Mouse (Mus musculus) heart, embryonic 16.5 days (tissue): Measurements from ENCODE around the gene Ring1. TPM values are rescaled to one million over a fixed set of nuclear protein-coding genes. Genes with fewer than 3 reads are reported as not detected.

ENCODE experiments used
- ATAC-seq: fragments of 200-750 bp; cut with Nextera tagmentation; replicated peaks from 2 replicates; pipeline ENCODE4 v1.8.0; 2017; ENCODE audit warnings: moderate number of reproducible peaks; ENCODE audit not compliant: insufficient read depth, low FRiP score; ENCODE audit errors: extremely low read depth
- H3K27ac ChIP-seq: fragments of 300-500 bp; sonication (generic); 2 replicates; pipeline ENCODE4 v1.5.1; 2014; ENCODE audit warnings: mild to moderate bottlenecking, low read length, control low read depth, moderate library complexity
- H3K27me3 ChIP-seq: fragments of 300-500 bp; sonication (generic); 2 replicates; pipeline ENCODE4 v1.6.1; 2014; ENCODE audit warnings: low read length, mixed read lengths; ENCODE audit not compliant: control insufficient read depth, insufficient read depth
- H3K36me3 ChIP-seq: fragments of 300-500 bp; sonication (generic); 2 replicates; pipeline ENCODE4 v1.6.1; 2014; ENCODE audit not compliant: control insufficient read depth, insufficient read depth
- H3K4me1 ChIP-seq: fragments of 300-500 bp; sonication (generic); 2 replicates; pipeline ENCODE4 v1.6.1; 2014; ENCODE audit warnings: low read length, mixed read lengths; ENCODE audit not compliant: control insufficient read depth, insufficient read depth
- H3K4me2 ChIP-seq: fragments of 300-500 bp; sonication (generic); 2 replicates; pipeline ENCODE4 v1.6.1; 2014; ENCODE audit warnings: low read depth, mild to moderate bottlenecking, control low read depth, low read length
- H3K4me3 ChIP-seq: fragments of 300-500 bp; sonication (generic); 2 replicates; pipeline ENCODE4 v1.5.1; 2014; ENCODE audit warnings: mild to moderate bottlenecking, control low read depth, low read length
- H3K9ac ChIP-seq: fragments of 300-500 bp; sonication (generic); 2 replicates; pipeline ENCODE4 v1.6.1; 2014; ENCODE audit warnings: low read length, control low read depth
- H3K9me3 ChIP-seq: fragments of 300-500 bp; sonication (generic); replicated peaks from 2 replicates; pipeline ENCODE4 v1.6.1; 2016; ENCODE audit warnings: low read length; ENCODE audit not compliant: control insufficient read depth
- WGBS: fragments of 180-500 bp; shearing (Covaris S2); extraction: QIAGEN DNeasy Blood & Tissue Kit; methylation state at CpG from one replicate; pipeline ENCODE4 v1.1.7; 2014; 5-methylcytosine and 5-hydroxymethylcytosine counted together
- polyA plus RNA-seq: library from polyadenylated mRNA; unstranded; fragments of >200 nt; fragmentation: Nextera tagmentation; extraction: Ambion mirVana; gene quantifications from 2 replicates; pipeline ENCODE4 v1.2.1, GENCODE M21; 2015

Gene Ring1
- polyA plus RNA-seq, 1 experiment from 2014 or later, result 13.0 TPM

DNA sequence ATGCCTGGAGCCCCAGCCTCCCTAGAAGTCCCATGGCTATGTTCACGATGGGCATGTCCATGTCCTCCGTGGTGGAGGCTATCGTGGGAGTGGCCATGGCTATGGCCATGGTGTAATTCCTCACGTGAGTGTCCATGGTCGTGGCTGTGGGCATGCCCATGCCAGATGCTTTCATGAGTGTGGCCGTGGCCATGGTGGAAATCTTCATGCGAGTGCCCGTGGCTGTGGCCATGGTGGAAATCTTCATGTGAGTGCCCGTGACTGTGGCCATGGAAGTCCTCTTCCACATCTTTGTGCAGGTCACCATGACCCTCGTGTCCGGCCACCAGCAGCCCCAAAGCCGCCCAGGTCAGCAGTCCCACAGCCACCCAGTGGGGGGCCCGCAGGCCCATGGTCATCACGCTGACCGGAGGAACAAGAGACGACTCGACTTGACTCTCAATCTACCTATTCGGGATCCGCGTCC lies 6.4 kb upstream of the Ring1 start:
- Histone ChIP-seq H3K27ac (peak overlapping the region; percentile 89), H3K4me3 (peak overlapping the region; percentile 95), H3K9ac (peak overlapping the region; percentile 95), H3K4me1 (peaks cover 48% of the 10 kb centered on the region), H3K36me3 (peaks cover 20% of the 10 kb centered on the region), H3K9me3 (no peaks in the 10 kb centered on the region), H3K4me2 (peak overlapping the region; percentile 97), H3K27me3 (no peaks in the 10 kb centered on the region)
- 0 out of 2 replicates have a peak, but pooled peaks have one; percentile 0 for ATAC-seq
- 4% methylated on average over 20 of the region's 20 CpGs for whole genome bisulfite sequencing

DNA sequence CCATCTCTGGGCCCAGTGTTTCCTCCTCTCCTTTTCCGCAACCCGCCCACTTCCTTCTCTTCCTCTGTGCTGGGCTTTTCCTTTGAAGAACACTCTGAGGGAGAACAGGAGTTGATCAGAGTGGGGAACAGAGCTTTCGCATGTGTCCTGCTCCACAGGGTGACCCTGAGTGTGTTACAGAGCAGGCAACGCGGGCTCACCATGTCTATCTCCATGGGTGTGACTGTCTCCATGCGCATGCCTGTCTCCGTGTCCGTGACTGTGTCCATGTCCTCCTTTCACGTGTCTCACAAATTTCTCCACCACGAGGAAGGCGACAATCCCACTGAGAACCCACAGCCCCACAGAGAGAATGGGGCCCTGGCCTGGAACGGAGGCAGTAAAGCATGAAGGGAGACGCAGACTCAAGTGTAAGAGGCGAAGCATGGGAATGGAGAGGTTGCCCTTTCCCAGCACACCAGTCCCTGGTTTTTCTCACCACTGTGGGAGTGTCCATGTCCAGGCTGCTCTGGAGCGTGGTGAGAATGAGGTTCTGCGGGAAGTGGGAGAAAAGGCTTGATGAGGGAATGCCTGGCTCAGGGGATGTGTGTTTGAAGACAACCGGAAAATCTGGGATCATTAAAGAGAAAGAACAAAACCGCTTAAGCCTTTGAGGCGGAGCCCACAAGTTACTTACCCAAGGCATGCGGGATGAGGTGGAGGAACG lies 5.6 kb upstream of the Ring1 start:
- peak overlapping the region; percentile 95 for H3K9ac ChIP-seq
- peaks cover 19% of the 10 kb centered on the region for H3K36me3 ChIP-seq
- H3K4me3 ChIP-seq, result peak overlapping the region; percentile 95
- peaks cover 57% of the 10 kb centered on the region for H3K4me1 ChIP-seq
- H3K27me3 ChIP-seq, result no peaks in the 10 kb centered on the region
- no peaks in the 10 kb centered on the region for H3K9me3 ChIP-seq
- H3K27ac ChIP-seq, result 0 out of 2 replicates have a peak overlapping the region, but pooled peaks have one; percentile 7
- WGBS, result 68% methylated on average over 21 of the region's 21 CpGs
- no peak for ATAC-seq
- peak overlapping the region; percentile 97 for H3K4me2 ChIP-seq

DNA sequence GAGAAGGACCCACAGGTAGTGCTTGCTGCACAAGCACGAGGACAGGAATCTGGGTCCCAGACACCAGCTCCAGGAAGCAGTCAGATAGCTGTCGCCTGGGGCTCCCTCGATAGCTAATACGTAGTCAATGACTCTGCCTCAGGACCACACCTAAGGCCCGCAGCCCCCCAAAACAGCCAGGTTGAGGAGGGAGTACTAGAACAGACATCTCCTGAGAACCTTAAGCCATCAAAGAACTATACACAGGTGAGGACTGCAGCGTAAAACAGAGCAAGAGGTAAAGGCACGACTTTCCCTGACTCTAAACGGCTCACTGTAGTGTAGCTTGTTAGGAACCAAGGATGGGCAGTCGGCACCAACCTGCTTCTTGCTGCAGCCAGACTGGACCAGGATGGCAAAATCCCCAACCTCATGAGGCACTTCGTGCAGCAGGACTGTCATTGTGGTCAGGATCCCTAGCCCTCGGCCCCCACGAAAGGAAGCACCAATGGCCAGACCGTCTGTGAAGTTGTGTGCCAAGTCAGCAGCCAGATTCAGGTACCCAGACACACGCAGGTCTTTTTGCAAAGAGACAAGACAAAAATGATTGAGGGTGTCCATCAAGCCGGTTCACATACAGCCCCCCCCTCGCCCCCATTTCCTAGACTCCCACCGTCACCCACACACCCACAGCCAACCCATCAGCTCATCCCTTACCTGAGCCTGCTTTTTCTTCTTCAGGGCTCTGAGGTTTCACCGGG lies 4.8 kb upstream of the Ring1 start:
- peaks cover 19% of the 10 kb centered on the region for H3K36me3 ChIP-seq
- no peak overlapping the region; the same call in 1 of the 2 replicates for H3K4me3 ChIP-seq
- no peak overlapping the region; the same call in 1 of the 2 replicates for H3K9ac ChIP-seq
- no peak overlapping the region for H3K27ac ChIP-seq
- H3K4me1 ChIP-seq, result peaks cover 57% of the 10 kb centered on the region
- H3K9me3 ChIP-seq, result no peaks in the 10 kb centered on the region
- H3K27me3 ChIP-seq, result no peaks in the 10 kb centered on the region
- no peak for ATAC-seq
- WGBS, result 85% methylated on average over 18 of the region's 18 CpGs
- peak overlapping the region; percentile 97 for H3K4me2 ChIP-seq

DNA sequence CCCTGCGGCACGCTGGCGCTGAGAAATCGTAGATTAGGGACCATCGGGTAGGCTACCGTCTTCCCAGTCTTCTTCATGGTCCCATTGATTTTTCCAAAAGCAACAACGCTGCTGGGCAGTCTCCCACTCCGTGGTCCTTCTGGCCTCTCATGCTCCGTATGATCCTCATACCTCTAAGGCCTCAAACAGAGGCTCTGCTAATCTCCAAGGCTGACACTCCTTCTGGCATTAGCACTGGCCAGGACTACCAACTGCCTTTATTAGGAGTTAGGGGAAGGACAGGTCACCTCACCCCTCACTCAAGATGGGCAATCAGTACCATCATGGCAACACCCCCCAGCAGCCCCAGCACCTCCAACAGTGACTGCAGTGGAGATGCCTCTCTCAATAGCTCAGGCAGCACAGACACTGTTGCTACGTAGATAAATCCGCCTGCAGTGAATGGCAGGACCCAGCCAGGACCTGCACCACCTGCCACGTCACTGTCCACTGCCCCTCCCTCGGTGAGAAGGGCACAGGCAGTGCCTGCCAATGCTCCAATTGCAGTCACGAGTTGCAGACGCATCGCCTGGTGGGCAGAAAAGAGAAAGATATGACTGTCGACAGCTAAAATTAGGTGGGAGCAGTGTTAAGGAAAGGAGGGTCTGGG lies 4.1 kb upstream of the Ring1 start:
- Histone ChIP-seq H3K4me3 (no peak overlapping the region), H3K27me3 (no peaks in the 10 kb centered on the region), H3K9me3 (no peaks in the 10 kb centered on the region), H3K27ac (peak overlapping the region; percentile 44; the same call in 1 of the 2 replicates), H3K36me3 (peaks cover 19% of the 10 kb centered on the region), H3K9ac (no peak overlapping the region), H3K4me1 (peaks cover 58% of the 10 kb centered on the region), H3K4me2 (peak overlapping the region; percentile 96; the same call in 1 of the 2 replicates)
- WGBS, result 71% methylated on average over 17 of the region's 17 CpGs
- no peak for ATAC-seq

DNA sequence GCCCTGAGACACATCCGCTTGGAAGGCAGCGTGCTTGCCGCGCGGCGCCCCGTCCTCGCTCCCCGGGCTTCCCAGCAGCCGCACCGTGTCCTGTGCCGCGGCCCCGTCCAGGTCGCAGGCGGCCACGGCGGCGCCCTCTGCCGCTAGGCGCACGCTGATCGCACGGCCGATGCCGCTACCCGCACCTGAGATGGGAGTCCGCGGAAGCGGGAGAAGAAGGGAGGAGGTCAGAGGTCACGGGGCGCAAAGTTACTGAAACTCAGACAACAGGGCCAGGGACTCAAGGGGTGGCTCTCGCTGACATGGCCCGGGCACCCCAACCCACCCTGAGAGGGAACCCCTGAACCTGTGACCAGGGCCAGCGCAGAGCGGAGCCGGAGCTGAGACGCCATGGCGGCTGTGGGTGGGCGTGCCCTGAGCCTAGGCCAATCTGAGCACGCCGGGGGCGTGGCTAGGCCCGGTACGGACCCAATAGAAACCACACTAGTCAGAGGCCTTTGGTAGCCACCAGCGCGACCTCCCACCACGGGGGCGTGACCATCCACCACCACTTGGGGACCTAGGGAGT lies 3.3 kb upstream of the Ring1 start, which contains the start of gene H2-Ke6:
TSS of gene H2-Ke6 (minus strand) at position 405 of the 568 bp plus-strand sequence.
- peaks cover 21% of the 10 kb centered on the region for H3K36me3 ChIP-seq
- peaks cover 50% of the 10 kb centered on the region for H3K4me1 ChIP-seq
- peak within 1 kb of the TSS; percentile 96 for H3K4me2 ChIP-seq
- ATAC-seq, result peak; percentile 76
- no peaks in the 10 kb centered on the region for H3K9me3 ChIP-seq
- peak within 1 kb of the TSS; percentile 83 for H3K9ac ChIP-seq
- H3K27ac ChIP-seq, result peak within 1 kb of the TSS; percentile 84
- under 1% methylated on average over 49 of the region's 49 CpGs for WGBS
- no peaks in the 10 kb centered on the region for H3K27me3 ChIP-seq
- peak within 1 kb of the TSS; percentile 81 for H3K4me3 ChIP-seq

DNA sequence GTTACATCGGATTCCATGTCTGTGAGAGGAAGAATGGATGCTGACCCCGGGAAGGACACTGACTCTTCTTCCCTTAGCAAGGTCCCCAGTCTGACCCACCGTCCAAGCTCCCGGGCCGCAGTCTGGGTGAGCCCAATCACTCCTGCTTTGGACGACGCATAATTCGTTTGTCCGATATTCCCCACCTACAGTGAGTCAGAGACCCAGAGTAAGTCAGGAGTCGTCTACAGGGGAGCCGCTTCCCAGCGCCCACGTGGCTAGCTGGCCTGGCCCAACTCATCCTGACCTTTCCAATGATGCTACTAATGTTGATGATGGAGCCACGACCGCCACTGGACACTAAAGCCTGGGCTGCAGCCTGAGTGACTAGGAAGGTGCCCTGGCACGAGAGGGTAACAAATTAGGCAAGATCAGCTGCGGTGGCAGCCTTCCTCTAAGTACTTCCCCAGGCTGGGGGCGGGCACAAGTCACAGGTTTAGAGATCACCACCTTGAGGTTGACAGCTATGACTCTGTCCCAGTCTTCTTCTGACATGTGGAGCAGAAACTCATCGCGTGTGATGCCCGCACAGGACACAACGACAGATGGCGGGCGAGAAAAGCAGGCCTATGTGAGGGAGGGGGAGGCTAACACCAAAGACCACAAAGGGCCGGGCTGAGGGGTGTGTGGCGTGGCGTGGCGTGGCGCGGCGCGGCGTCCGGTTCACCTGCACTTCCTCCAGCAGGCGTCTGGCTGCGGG lies 2.6 kb upstream of the Ring1 start:
- Histone ChIP-seq H3K27ac (peak overlapping the region; percentile 84), H3K4me3 (peak overlapping the region; percentile 81), H3K4me2 (peak overlapping the region; percentile 96), H3K27me3 (no peaks in the 10 kb centered on the region), H3K9me3 (no peaks in the 10 kb centered on the region), H3K36me3 (peaks cover 24% of the 10 kb centered on the region), H3K9ac (peak overlapping the region; percentile 83), H3K4me1 (peaks cover 48% of the 10 kb centered on the region)
- no peak for ATAC-seq
- 11% methylated on average over 36 of the region's 36 CpGs for WGBS

DNA sequence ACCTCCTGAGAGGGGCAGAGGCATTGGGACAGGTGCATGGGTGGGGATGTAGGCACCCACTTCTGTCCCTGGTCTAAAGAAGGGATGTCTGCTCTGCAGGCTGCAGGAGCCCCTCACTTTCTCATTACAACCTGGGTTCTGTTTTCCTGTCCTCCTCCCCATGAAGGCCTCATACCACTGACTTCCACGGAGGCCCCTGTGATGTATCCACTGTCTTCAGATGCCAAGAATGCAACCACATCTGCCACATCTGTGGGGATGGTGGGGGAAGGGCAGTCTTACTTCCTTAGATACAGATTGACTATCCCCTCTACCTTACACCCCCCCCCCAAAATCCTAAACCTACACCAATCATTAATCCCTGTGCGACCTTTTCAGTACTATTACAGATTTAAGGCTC lies 1.7 kb upstream of the Ring1 start:
- ATAC-seq, result no peak
- Histone ChIP-seq H3K9me3 (no peaks in the 10 kb centered on the region), H3K27ac (no peak overlapping the region), H3K36me3 (peaks cover 26% of the 10 kb centered on the region), H3K4me1 (peaks cover 48% of the 10 kb centered on the region), H3K4me3 (no peak overlapping the region), H3K27me3 (no peaks in the 10 kb centered on the region), H3K4me2 (0 out of 2 replicates have a peak overlapping the region, but pooled peaks have one; percentile 97), H3K9ac (no peak overlapping the region)
- 44% methylated on average over 2 of the region's 2 CpGs for WGBS

DNA sequence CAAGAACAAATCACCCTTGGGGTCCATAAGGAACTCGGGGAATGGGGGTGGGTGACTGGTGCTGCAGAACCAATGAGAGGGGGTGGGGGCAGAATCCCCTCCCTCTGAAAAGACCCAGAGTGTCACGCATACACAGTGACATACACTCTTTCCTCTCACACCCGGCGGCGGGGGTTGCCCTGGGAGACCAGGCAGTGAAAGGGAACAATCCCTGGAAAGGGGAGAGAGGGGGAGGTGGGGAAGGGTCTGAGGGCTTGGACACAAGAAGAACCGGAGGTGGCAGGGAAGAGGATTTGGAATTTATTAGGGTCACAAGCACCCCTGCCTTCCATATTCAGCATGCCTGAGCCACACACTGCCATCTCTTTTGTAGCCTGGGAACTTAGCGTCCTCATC lies 1.3 kb upstream of the Ring1 start:
- H3K4me1 ChIP-seq, result peaks cover 48% of the 10 kb centered on the region
- peak overlapping the region; percentile 90 for H3K4me3 ChIP-seq
- no peaks in the 10 kb centered on the region for H3K27me3 ChIP-seq
- H3K27ac ChIP-seq, result no peak overlapping the region
- ATAC-seq, result no peak
- H3K9ac ChIP-seq, result peak overlapping the region; percentile 96; the same call in 1 of the 2 replicates
- H3K9me3 ChIP-seq, result no peaks in the 10 kb centered on the region
- H3K36me3 ChIP-seq, result peaks cover 30% of the 10 kb centered on the region
- WGBS, result 32% methylated on average over 7 of the region's 7 CpGs
- H3K4me2 ChIP-seq, result peak overlapping the region; percentile 97
